Mouse (Mus musculus): ENCODE measurements at regions not wholly inside any gene's neighbourhood (a gene's known extent, or its start where the extent isn't known, plus 50 kb on each side); places are given as distances from the start of the nearest gene placed in this dataset.
A peak's percentile ranks its signal among the peaks of the same experiment; 100 is the strongest.

DNA sequence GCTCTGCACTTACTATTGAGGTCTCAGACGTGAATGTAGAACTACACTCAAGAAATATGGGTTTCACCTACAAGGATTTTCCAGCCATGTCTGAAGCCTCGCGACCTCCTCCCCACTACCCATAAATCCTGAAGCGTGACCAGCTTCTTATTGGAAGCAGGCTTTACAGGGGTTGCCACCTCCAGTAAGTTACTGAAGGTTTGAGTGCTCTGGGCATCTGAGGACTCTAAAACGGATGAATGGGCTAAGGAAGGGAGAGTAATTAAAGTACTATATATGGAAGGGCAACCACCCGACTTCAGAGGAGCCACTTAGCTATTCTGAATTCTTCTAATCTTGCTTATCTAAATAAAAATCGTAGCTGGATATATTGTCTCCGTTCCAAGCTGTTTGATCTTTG lies 136.1 kb upstream of the Hmga2 start:
- TF ChIP-seq CTCF (conservative IDR thresholded peaks at IDR 0.05; ENCODE audit: insufficient read depth, insufficient read length, low read depth, low read length) (no peak), POLR2A (IDR thresholded peaks at IDR 0.05; ENCODE audit: low read depth, low read length) (no peak)
- no peaks in the 10 kb centered on the region for H3K4me1 ChIP-seq (ENCODE audit: control insufficient read depth, insufficient read depth, low read length)
- no peak overlapping the region for H3K4me3 ChIP-seq (ENCODE audit: insufficient read depth, low read depth, low read length)
- no peak overlapping the region for H3K27ac ChIP-seq (ENCODE audit: insufficient read depth, low read depth, low read length)
- H3K36me3 ChIP-seq (ENCODE audit: control insufficient read depth, insufficient read depth, low read length), result no peaks in the 10 kb centered on the region
- no peak for DNase-seq
- WGBS, result 37% methylated on average over 8 of the region's 8 CpGs
- no peaks in the 10 kb centered on the region for H3K27me3 ChIP-seq (replicated peaks; ENCODE audit: control insufficient read depth, insufficient read depth, low read length)

- Histone ChIP-seq H3K27me3 (replicated peaks; ENCODE audit: control insufficient read depth, insufficient read depth, low read length) (no peaks in the 10 kb centered on the region), H3K27ac (ENCODE audit: insufficient read depth, low read depth, low read length) (no peak overlapping the region), H3K4me3 (ENCODE audit: insufficient read depth, low read depth, low read length) (no peak overlapping the region), H3K4me1 (ENCODE audit: control insufficient read depth, insufficient read depth, low read length) (no peaks in the 10 kb centered on the region), H3K36me3 (ENCODE audit: control insufficient read depth, insufficient read depth, low read length) (no peaks in the 10 kb centered on the region)
- TF ChIP-seq CTCF (conservative IDR thresholded peaks at IDR 0.05; ENCODE audit: insufficient read depth, insufficient read length, low read depth, low read length) (no peak), POLR2A (IDR thresholded peaks at IDR 0.05; ENCODE audit: low read depth, low read length) (no peak)
- DNase-seq, result no peak
- 53% methylated on average over 10 of the region's 10 CpGs for WGBS
These were observed 133.8 kb upstream of the Hmga2 start for GRCm38 (mm10) chr10:120610076-120610475.

DNA sequence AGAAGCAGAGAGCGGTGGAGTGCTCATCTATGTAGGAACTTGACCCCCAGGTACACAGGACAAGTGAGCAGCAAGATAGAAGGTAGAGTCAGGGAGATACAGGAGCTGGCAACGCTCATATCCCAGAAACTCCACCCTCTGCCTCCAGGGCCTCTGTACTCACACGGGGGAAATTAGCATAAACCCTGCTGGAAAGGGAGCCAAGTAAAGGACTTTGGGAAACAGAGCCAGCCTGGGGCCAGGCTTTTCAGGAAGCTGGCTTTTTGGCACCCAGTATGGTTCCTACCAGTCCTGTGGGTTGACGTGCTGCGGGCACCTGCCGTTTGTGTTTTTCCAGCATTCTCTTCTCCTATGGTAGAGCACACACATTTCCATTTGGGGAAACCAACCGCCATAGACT lies 128.2 kb upstream of the Hmga2 start:
- no peaks in the 10 kb centered on the region for H3K36me3 ChIP-seq (ENCODE audit: control insufficient read depth, insufficient read depth, low read length)
- 62% methylated on average over 7 of the region's 7 CpGs for WGBS
- no peak for TF ChIP-seq POLR2A (IDR thresholded peaks at IDR 0.05; ENCODE audit: low read depth, low read length)
- H3K27me3 ChIP-seq (replicated peaks; ENCODE audit: control insufficient read depth, insufficient read depth, low read length), result no peaks in the 10 kb centered on the region
- no peak overlapping the region for H3K4me3 ChIP-seq (ENCODE audit: insufficient read depth, low read depth, low read length)
- peak; percentile 35 for DNase-seq
- H3K4me1 ChIP-seq (ENCODE audit: control insufficient read depth, insufficient read depth, low read length), result no peaks in the 10 kb centered on the region
- no peak overlapping the region for H3K27ac ChIP-seq (ENCODE audit: insufficient read depth, low read depth, low read length)

GRCm38 (mm10) chr10:120603167-120603566 lies 126.9 kb upstream of the Hmga2 start:
- WGBS, result 80% methylated on average over 4 of the region's 4 CpGs
- Histone ChIP-seq H3K36me3 (ENCODE audit: control insufficient read depth, insufficient read depth, low read length) (no peaks in the 10 kb centered on the region), H3K4me3 (ENCODE audit: insufficient read depth, low read depth, low read length) (no peak overlapping the region), H3K4me1 (ENCODE audit: control insufficient read depth, insufficient read depth, low read length) (no peaks in the 10 kb centered on the region), H3K27me3 (replicated peaks; ENCODE audit: control insufficient read depth, insufficient read depth, low read length) (no peaks in the 10 kb centered on the region), H3K27ac (ENCODE audit: insufficient read depth, low read depth, low read length) (no peak overlapping the region)
- TF ChIP-seq CTCF (conservative IDR thresholded peaks at IDR 0.05; ENCODE audit: insufficient read depth, insufficient read length, low read depth, low read length), result no peak
- TF ChIP-seq POLR2A (IDR thresholded peaks at IDR 0.05; ENCODE audit: low read depth, low read length), result no peak
- no peak for DNase-seq

- no peak overlapping the region for H3K27ac ChIP-seq (ENCODE audit: insufficient read depth, low read depth, low read length)
- TF ChIP-seq CTCF (conservative IDR thresholded peaks at IDR 0.05; ENCODE audit: insufficient read depth, insufficient read length, low read depth, low read length), result no peak
- no peak for TF ChIP-seq POLR2A (IDR thresholded peaks at IDR 0.05; ENCODE audit: low read depth, low read length)
- no peaks in the 10 kb centered on the region for H3K27me3 ChIP-seq (replicated peaks; ENCODE audit: control insufficient read depth, insufficient read depth, low read length)
- WGBS, result 91% methylated on average over 5 of the region's 5 CpGs
- no peaks in the 10 kb centered on the region for H3K4me1 ChIP-seq (ENCODE audit: control insufficient read depth, insufficient read depth, low read length)
- no peak overlapping the region for H3K4me3 ChIP-seq (ENCODE audit: insufficient read depth, low read depth, low read length)
- no peak for DNase-seq
- no peaks in the 10 kb centered on the region for H3K36me3 ChIP-seq (ENCODE audit: control insufficient read depth, insufficient read depth, low read length)
These were observed 124.5 kb upstream of the Hmga2 start for GRCm38 (mm10) chr10:120600735-120601134.

- no peak for TF ChIP-seq CTCF (conservative IDR thresholded peaks at IDR 0.05; ENCODE audit: insufficient read depth, insufficient read length, low read depth, low read length)
- no peak for TF ChIP-seq POLR2A (IDR thresholded peaks at IDR 0.05; ENCODE audit: low read depth, low read length)
- WGBS, result 88% methylated on average over 6 of the region's 6 CpGs
- Histone ChIP-seq H3K4me1 (ENCODE audit: control insufficient read depth, insufficient read depth, low read length) (no peaks in the 10 kb centered on the region), H3K27ac (ENCODE audit: insufficient read depth, low read depth, low read length) (no peak overlapping the region), H3K27me3 (replicated peaks; ENCODE audit: control insufficient read depth, insufficient read depth, low read length) (no peaks in the 10 kb centered on the region; the same call in 1 of the 2 replicates), H3K4me3 (ENCODE audit: insufficient read depth, low read depth, low read length) (no peak overlapping the region), H3K36me3 (ENCODE audit: control insufficient read depth, insufficient read depth, low read length) (no peaks in the 10 kb centered on the region)
- DNase-seq, result no peak
These were observed 123.3 kb upstream of the Hmga2 start for GRCm38 (mm10) chr10:120599551-120599950.

DNA sequence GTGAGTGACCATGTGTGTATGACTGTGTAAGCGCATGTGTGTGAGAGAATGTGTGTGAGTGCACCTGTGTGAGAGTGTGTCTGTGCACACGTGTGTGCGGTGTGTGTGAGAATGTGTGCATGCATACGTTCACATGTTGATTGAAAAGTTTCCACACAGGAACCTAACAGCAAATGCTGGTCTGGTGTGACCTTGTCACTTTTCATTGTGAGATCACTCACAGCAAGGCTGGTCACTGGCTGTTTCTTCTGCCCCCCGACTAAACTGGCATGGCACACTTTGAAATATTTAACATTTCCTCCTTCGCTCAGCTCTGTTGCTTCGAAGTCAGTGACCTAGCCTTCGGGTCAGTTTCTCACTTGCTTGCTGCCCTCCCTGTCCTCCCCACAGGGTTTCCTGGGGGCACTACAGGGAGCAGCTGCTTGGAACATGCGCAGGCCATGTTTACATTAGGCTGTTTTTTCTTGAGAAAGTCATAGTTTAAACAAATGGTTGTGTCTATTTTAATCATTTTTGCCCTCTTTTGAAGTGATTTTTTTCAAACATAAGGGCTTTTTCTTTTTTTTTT lies 121.1 kb upstream of the Hmga2 start:
- Histone ChIP-seq H3K4me3 (ENCODE audit: insufficient read depth, low read depth, low read length) (no peak overlapping the region), H3K27ac (ENCODE audit: insufficient read depth, low read depth, low read length) (no peak overlapping the region), H3K27me3 (replicated peaks; ENCODE audit: control insufficient read depth, insufficient read depth, low read length) (no peaks in the 10 kb centered on the region; the same call in 1 of the 2 replicates), H3K4me1 (ENCODE audit: control insufficient read depth, insufficient read depth, low read length) (no peaks in the 10 kb centered on the region), H3K36me3 (ENCODE audit: control insufficient read depth, insufficient read depth, low read length) (no peaks in the 10 kb centered on the region)
- peak; percentile 5 for DNase-seq
- 47% methylated on average over 9 of the region's 9 CpGs for WGBS
- TF ChIP-seq CTCF (conservative IDR thresholded peaks at IDR 0.05; ENCODE audit: insufficient read depth, insufficient read length, low read depth, low read length) (no peak), POLR2A (IDR thresholded peaks at IDR 0.05; ENCODE audit: low read depth, low read length) (no peak)

All from kidney, adult 2 months (tissue).